Mouse (Mus musculus): ENCODE measurements at regions not wholly inside any gene's neighbourhood (a gene's known extent, or its start where the extent isn't known, plus 50 kb on each side); places are given as distances from the start of the nearest gene placed in this dataset.

GRCm38 (mm10) chr2:166489041-166489872 lies 224.4 kb downstream of the Prex1 start:
- H3K36me3 ChIP-seq = no peaks in the 10 kb centered on the region
- H3K4me3 ChIP-seq = no peak overlapping the region
- H3K4me1 ChIP-seq (replicated peaks) = peaks cover 39% of the 10 kb centered on the region
- no peak for ATAC-seq (replicated peaks; ENCODE audit: insufficient number of reproducible peaks, insufficient read depth, low FRiP score, low read depth)
- H3K27me3 ChIP-seq = no peaks in the 10 kb centered on the region
- H3K4me2 ChIP-seq = no peak overlapping the region
- no peaks in the 10 kb centered on the region for H3K9me3 ChIP-seq (replicated peaks)
- no peak overlapping the region for H3K9ac ChIP-seq
- no peak overlapping the region for H3K27ac ChIP-seq
- WGBS = 68% methylated on average over 15 of the region's 15 CpGs

GRCm38 (mm10) chr2:166487688-166488087 lies 225.9 kb downstream of the Prex1 start:
- Histone ChIP-seq H3K36me3 (no peaks in the 10 kb centered on the region), H3K4me1 (replicated peaks) (peaks cover 48% of the 10 kb centered on the region), H3K4me2 (no peak overlapping the region), H3K4me3 (no peak overlapping the region), H3K9ac (no peak overlapping the region), H3K27ac (no peak overlapping the region), H3K9me3 (replicated peaks) (no peaks in the 10 kb centered on the region), H3K27me3 (no peaks in the 10 kb centered on the region)
- WGBS = 81% methylated on average over 15 of the region's 15 CpGs
- peak; percentile 40; the same call in 1 of the 2 replicates for ATAC-seq (replicated peaks; ENCODE audit: insufficient number of reproducible peaks, insufficient read depth, low FRiP score, low read depth)

- H3K27ac ChIP-seq = 0 out of 2 replicates have a peak overlapping the region, but pooled peaks have one; percentile 8
These were observed 227.8 kb downstream of the Prex1 start for GRCm38 (mm10) chr2:166485788-166486187.

GRCm38 (mm10) chr2:166485361-166485760 lies 228.3 kb downstream of the Prex1 start:
- Histone ChIP-seq H3K27me3 (no peaks in the 10 kb centered on the region), H3K9me3 (replicated peaks) (no peaks in the 10 kb centered on the region), H3K4me3 (no peak overlapping the region), H3K36me3 (no peaks in the 10 kb centered on the region), H3K4me2 (no peak overlapping the region), H3K4me1 (replicated peaks) (peaks cover 54% of the 10 kb centered on the region), H3K27ac (0 out of 2 replicates have a peak overlapping the region, but pooled peaks have one; percentile 8), H3K9ac (no peak overlapping the region)
- ATAC-seq (replicated peaks; ENCODE audit: insufficient number of reproducible peaks, insufficient read depth, low FRiP score, low read depth) = no peak
- WGBS = 59% methylated on average over 6 of the region's 6 CpGs

More at GRCm38 (mm10) chr2:166485788-166486187, 227.8 kb downstream of the Prex1 start:
- 50% methylated on average over 4 of the region's 4 CpGs for WGBS
- no peaks in the 10 kb centered on the region for H3K27me3 ChIP-seq
- peaks cover 54% of the 10 kb centered on the region for H3K4me1 ChIP-seq (replicated peaks)
- H3K36me3 ChIP-seq = no peaks in the 10 kb centered on the region
- H3K4me3 ChIP-seq = no peak overlapping the region
- H3K9me3 ChIP-seq (replicated peaks) = no peaks in the 10 kb centered on the region
- ATAC-seq (replicated peaks; ENCODE audit: insufficient number of reproducible peaks, insufficient read depth, low FRiP score, low read depth) = no peak
- H3K9ac ChIP-seq = no peak overlapping the region
- no peak overlapping the region for H3K4me2 ChIP-seq

- WGBS = 86% methylated on average over 6 of the region's 6 CpGs
- no peak for ATAC-seq (replicated peaks; ENCODE audit: insufficient number of reproducible peaks, insufficient read depth, low FRiP score, low read depth)
- Histone ChIP-seq H3K4me3 (no peak overlapping the region), H3K4me2 (no peak overlapping the region), H3K27ac (peak overlapping the region; percentile 64), H3K9ac (no peak overlapping the region), H3K9me3 (replicated peaks) (no peaks in the 10 kb centered on the region), H3K27me3 (no peaks in the 10 kb centered on the region), H3K4me1 (replicated peaks) (peaks cover 44% of the 10 kb centered on the region), H3K36me3 (no peaks in the 10 kb centered on the region)
These were observed 229.9 kb downstream of the Prex1 start for GRCm38 (mm10) chr2:166483617-166484319.

GRCm38 (mm10) chr2:166482720-166483616 lies 230.7 kb downstream of the Prex1 start:
- ATAC-seq (replicated peaks; ENCODE audit: insufficient number of reproducible peaks, insufficient read depth, low FRiP score, low read depth) = no peak
- 30% methylated on average over 14 of the region's 14 CpGs for WGBS
- H3K4me3 ChIP-seq = no peak overlapping the region
- H3K9me3 ChIP-seq (replicated peaks) = no peaks in the 10 kb centered on the region
- no peak overlapping the region for H3K4me2 ChIP-seq
- H3K27ac ChIP-seq = peak overlapping the region; percentile 64
- no peak overlapping the region for H3K9ac ChIP-seq
- no peaks in the 10 kb centered on the region for H3K36me3 ChIP-seq
- peaks cover 36% of the 10 kb centered on the region for H3K4me1 ChIP-seq (replicated peaks)
- H3K27me3 ChIP-seq = no peaks in the 10 kb centered on the region

GRCm38 (mm10) chr2:166481774-166482173 lies 231.9 kb downstream of the Prex1 start:
- Histone ChIP-seq H3K36me3 (no peaks in the 10 kb centered on the region), H3K4me2 (no peak overlapping the region), H3K4me1 (replicated peaks) (peaks cover 29% of the 10 kb centered on the region), H3K27ac (no peak overlapping the region), H3K4me3 (no peak overlapping the region), H3K9me3 (replicated peaks) (no peaks in the 10 kb centered on the region), H3K9ac (no peak overlapping the region), H3K27me3 (no peaks in the 10 kb centered on the region)
- WGBS = 86% methylated on average over 7 of the region's 7 CpGs
- no peak for ATAC-seq (replicated peaks; ENCODE audit: insufficient number of reproducible peaks, insufficient read depth, low FRiP score, low read depth)

- no peaks in the 10 kb centered on the region for H3K36me3 ChIP-seq
- peaks cover 29% of the 10 kb centered on the region for H3K4me1 ChIP-seq (replicated peaks)
- no peak overlapping the region for H3K4me3 ChIP-seq
- no peaks in the 10 kb centered on the region for H3K27me3 ChIP-seq
- 71% methylated on average over 6 of the region's 6 CpGs for WGBS
- no peak overlapping the region for H3K4me2 ChIP-seq
- no peak overlapping the region for H3K9ac ChIP-seq
- no peak overlapping the region for H3K27ac ChIP-seq
- no peak for ATAC-seq (replicated peaks; ENCODE audit: insufficient number of reproducible peaks, insufficient read depth, low FRiP score, low read depth)
- no peaks in the 10 kb centered on the region for H3K9me3 ChIP-seq (replicated peaks)
These were observed 232.3 kb downstream of the Prex1 start for GRCm38 (mm10) chr2:166481362-166481761.

- Histone ChIP-seq H3K9me3 (replicated peaks) (no peaks in the 10 kb centered on the region), H3K36me3 (no peaks in the 10 kb centered on the region), H3K4me2 (no peak overlapping the region), H3K9ac (no peak overlapping the region), H3K27me3 (no peaks in the 10 kb centered on the region), H3K4me1 (replicated peaks) (peaks cover 27% of the 10 kb centered on the region), H3K4me3 (no peak overlapping the region), H3K27ac (no peak overlapping the region)
- no peak for ATAC-seq (replicated peaks; ENCODE audit: insufficient number of reproducible peaks, insufficient read depth, low FRiP score, low read depth)
- WGBS = 71% methylated on average over 5 of the region's 5 CpGs
These were observed 232.7 kb downstream of the Prex1 start for GRCm38 (mm10) chr2:166480883-166481282.

GRCm38 (mm10) chr2:166476953-166477352 lies 236.7 kb downstream of the Prex1 start:
- Histone ChIP-seq H3K27me3 (no peaks in the 10 kb centered on the region), H3K4me1 (replicated peaks) (0 out of 2 replicates have a peak, but pooled peaks cover 5% of the 10 kb centered on the region), H3K9me3 (replicated peaks) (no peaks in the 10 kb centered on the region), H3K9ac (no peak overlapping the region), H3K36me3 (no peaks in the 10 kb centered on the region), H3K4me3 (no peak overlapping the region), H3K27ac (no peak overlapping the region), H3K4me2 (no peak overlapping the region)
- no peak for ATAC-seq (replicated peaks; ENCODE audit: insufficient number of reproducible peaks, insufficient read depth, low FRiP score, low read depth)
- 86% methylated on average over 6 of the region's 6 CpGs for WGBS

GRCm38 (mm10) chr2:166475624-166476023 lies 238.0 kb downstream of the Prex1 start:
- Histone ChIP-seq H3K27me3 (no peaks in the 10 kb centered on the region), H3K36me3 (no peaks in the 10 kb centered on the region), H3K9me3 (replicated peaks) (no peaks in the 10 kb centered on the region), H3K4me1 (replicated peaks) (peaks cover 6% of the 10 kb centered on the region; the same call in 1 of the 2 replicates), H3K4me3 (no peak overlapping the region), H3K27ac (no peak overlapping the region), H3K4me2 (no peak overlapping the region), H3K9ac (no peak overlapping the region)
- 75% methylated on average over 4 of the region's 4 CpGs for WGBS
- ATAC-seq (replicated peaks; ENCODE audit: insufficient number of reproducible peaks, insufficient read depth, low FRiP score, low read depth) = no peak

Measured in heart, embryonic 15.5 days (tissue).